Mouse (Mus musculus): ENCODE data around the gene Ccndbp1.

GRCm38 (mm10) chr2:120970559-120971080, 37.6 kb upstream of the Ccndbp1 start, which contains the start of gene Ubr1:
- TF ChIP-seq MYOD1 (IDR thresholded peaks at IDR 0.05; ENCODE audit: control insufficient read depth, insufficient read length, low read depth) (no peak), CTCF (IDR thresholded peaks at IDR 0.05; ENCODE audit: control insufficient read depth, insufficient read depth, insufficient read length) (no peak), CEBPB (IDR thresholded peaks at IDR 0.05; ENCODE audit: low read depth) (no peak), USF1 (IDR thresholded peaks at IDR 0.05; ENCODE audit: low read depth) (no peak), FOSL1 (IDR thresholded peaks at IDR 0.05; ENCODE audit: insufficient read depth, low read length, poor library complexity, severe bottlenecking) (no peak), MYOG (IDR thresholded peaks at IDR 0.05; ENCODE audit: control insufficient read depth, extremely low read depth, insufficient read length) (no peak)
